Mouse (Mus musculus) embryo, embryonic 10 days (tissue): ENCODE measurements at regions not wholly inside any gene's neighbourhood (a gene's known extent, or its start where the extent isn't known, plus 50 kb on each side); places are given as distances from the start of the nearest gene placed in this dataset.

Experiments
- DNase-seq: peaks from one replicate; pipeline ENCODE4 v3.0.0-alpha.2; 2015; ENCODE audit warnings: low spot score

DNA sequence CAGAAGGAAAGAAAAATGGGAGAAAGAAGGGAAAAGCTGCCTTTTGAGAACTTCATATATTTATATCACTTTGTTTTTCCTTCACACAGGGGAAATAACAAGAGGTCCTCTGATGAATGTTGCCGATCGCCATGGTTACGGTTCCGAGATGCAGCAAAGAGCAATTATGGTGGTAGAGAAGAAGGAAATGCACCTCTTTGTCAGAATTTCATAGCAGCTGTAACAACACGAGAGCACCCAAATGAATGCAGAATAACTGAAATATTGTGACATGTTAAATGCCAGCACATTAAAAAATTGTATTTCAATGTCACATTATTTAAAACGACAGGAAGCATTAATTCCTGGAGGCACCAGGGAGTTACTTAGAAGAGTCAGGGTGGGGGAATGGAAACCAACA lies 279.4 kb downstream of the Mctp2 start:
- peak; percentile 23 for DNase-seq

- DNase-seq, result no peak
These were observed 297.3 kb downstream of the Mctp2 start for GRCm38 (mm10) chr7:72009115-72009514.

DNA sequence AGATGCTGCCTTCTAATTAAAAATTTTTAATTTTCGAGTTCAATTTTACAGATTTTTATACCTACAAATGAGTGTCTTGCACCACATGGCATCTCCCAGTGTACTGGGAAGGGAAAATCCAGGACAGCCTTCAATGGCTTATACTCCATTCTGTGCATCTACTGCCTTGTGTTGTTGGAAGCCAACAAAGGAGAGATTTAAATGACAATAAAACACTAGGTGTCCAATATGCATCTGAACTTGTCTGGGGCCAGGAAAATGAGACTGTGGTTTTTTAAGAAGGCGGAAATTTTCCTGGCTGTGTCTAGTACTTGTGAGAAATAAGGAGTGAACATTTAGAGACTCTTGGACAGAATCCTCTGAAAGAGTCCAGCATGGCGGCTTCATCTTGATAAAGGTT lies 302.1 kb downstream of the Mctp2 start:
- DNase-seq, result no peak

GRCm38 (mm10) chr7:71992526-71992925 lies 313.9 kb downstream of the Mctp2 start:
- DNase-seq, result no peak

- no peak for DNase-seq
These were observed 314.6 kb downstream of the Mctp2 start for GRCm38 (mm10) chr7:71991835-71992234.

DNA sequence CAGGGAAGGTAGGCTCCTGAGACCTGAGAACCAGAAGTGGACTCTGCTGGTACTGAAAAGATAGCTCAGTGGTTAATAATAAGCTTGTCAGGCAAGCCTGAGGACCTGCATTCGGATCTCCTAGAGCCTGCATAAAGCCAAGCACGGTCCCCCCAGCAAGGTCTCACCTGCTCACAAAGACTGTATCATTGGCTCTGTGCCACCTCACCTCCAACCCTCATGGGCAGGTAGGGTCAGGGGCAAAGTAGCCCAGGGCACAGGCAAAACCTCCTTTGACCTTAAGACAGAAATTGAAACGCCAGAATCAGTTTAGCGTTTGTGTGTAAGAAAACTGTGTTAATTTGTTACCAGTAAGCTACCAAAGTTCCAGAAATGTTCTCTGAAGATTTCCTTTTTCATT lies 315.2 kb downstream of the Mctp2 start:
- DNase-seq, result no peak

GRCm38 (mm10) chr7:71966015-71966414 lies 340.4 kb downstream of the Mctp2 start:
- peak; percentile 30 for DNase-seq

- peak; percentile 27 for DNase-seq
These were observed 343.0 kb downstream of the Mctp2 start for GRCm38 (mm10) chr7:71963456-71963855.

GRCm38 (mm10) chr7:71962851-71963250 lies 343.6 kb downstream of the Mctp2 start:
- no peak for DNase-seq

DNA sequence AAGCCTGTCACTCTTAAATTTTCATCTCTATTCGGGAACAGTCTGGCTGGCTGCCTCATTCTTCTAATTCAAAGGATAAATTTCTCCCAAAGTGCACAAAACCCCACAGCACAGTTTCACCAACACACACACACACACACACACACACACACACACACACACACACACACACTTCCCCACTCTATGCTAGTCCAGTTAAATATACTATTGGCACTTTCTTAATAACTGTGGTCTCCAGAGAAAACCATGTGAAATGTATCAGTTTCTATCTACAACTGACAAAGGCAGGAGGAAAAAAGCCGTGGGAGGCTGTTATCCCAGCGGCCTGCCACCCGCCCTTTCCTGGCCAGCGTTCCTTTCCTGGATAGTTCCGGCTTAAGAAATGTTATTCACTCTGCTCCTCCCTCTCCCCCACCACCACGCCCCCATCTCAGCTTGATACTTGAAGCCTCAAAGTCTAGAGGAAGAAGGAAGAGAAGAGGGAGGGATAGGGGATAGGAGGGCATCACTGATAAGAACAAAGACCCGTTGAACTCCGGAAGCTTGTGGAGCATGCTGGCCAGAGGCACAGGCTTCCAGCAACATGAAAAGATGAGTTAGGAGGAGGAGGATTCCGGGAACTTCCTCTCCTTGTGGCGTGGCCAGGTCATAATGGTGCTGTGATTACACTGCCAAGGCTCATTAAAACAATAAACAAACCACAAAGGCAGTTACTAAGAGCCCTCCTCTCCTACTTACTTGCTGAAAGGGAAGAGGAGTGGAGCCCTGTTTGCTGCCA lies 345.8 kb downstream of the Mctp2 start:
- peak; percentile 79 for DNase-seq

DNA sequence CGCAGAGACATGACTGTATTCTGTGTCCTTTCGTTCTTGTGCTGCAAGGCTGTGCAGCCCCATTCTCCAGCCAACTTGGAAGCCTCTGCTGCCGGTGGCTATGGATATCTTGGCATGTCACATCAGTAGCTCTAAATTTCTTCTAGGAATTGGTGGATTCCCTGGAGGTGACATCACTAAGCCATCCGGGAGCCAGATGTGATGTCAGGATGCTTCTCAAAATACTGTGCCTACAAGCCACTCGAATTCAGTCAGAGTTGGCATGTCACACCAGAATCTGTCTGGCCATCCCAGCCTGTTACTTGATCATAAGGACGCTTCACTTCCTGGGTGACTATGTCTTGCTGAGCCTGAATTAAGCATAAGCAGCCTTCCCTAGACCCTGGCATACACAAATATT lies 359.9 kb downstream of the Mctp2 start:
- no peak for DNase-seq

- no peak for DNase-seq
These were observed 363.0 kb downstream of the Mctp2 start for GRCm38 (mm10) chr7:71943078-71944042.

- no peak for DNase-seq
These were observed 368.7 kb downstream of the Mctp2 start for GRCm38 (mm10) chr7:71937731-71938130.

DNA sequence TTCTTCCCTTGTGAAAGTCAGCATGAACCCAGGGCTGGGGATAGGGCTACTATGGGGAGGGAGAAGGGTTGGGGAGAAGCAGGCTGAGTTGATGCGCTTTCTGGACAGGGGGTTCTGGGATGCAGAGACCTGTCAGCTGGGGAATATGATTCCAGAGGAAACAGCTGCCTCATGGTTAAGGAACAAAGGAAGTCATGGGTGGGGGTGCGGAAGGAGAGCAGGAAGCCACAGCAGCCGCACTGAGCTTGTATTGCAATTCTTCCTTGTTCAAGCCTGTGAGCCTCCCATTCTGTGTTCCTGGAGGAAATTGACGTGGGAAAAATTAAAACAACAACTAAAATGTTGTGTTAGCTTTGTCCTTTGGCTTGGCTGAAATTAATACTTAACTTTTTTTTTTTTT lies 369.7 kb downstream of the Mctp2 start:
- peak; percentile 22 for DNase-seq
